Mouse (Mus musculus) right cerebral cortex, postnatal 10 days (tissue): Measurements from ENCODE around the gene Jup.

Experiments used
- DNase-seq, 2 experiments: peaks; one replicate each; pipeline ENCODE4 v3.0.0; 2021; ENCODE audit warnings: low spot score in 2 of 2

Jup gene

DNA sequence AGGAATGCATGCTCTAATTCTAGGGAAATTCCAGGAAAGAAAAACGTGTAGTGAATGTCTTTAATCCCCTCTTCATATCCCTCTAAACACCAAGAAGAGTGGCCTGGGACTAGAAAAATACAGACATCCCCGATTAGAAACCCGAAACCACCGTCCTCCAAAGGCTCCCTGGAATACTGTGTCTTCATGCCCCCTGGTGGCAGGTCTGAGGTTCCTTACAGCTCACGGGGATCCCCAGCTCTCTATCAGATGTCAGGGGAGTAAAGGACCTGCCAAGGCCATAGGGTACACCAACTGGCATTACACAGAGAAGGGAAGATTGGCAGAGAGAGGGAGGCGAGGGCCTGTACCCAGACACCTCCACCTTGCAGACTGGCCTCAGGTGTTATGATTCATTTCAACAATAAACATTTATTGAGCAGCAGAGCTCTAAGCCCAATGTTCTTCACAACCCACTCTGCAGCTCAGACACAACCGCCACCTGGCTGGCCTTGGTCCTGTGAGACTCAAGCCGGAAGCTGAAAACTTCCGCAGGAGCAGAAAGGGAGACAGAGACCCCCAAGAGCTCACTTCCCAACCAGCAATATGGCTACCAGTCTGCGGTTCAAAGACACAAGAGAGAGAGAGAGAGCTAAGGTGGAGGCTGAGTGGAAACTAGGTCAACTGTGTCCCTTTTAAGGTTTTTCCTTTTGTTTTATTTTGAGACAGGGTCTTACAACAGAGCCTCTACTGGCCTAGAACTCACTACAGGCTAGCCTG is 10.7 kb upstream of the Jup start:
- peak; percentile 67 to 76 for DNase-seq

GRCm38 (mm10) chr11:100406995-100407705 is 9.6 kb upstream of the Jup start:
- DNase-seq, result no peak

DNA sequence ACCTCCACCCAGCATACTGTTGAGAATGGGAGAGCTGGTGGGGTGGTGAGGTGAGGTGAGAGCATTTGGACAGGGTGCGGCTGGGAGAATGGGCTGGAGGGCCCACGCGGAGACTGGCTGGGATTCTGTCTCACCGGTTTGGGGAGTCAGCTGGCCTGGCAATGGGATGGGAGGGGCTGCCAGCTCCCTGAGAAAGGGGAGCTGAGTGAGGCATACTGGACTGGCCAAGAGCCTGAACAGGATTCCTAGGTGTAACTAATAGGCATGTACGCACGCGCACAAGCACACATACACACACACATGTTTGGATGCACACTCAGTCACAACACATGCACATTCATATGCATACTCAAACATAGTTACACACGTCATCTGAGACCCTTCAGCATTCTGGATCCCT is 8.7 kb upstream of the Jup start:
- no peak for DNase-seq

DNA sequence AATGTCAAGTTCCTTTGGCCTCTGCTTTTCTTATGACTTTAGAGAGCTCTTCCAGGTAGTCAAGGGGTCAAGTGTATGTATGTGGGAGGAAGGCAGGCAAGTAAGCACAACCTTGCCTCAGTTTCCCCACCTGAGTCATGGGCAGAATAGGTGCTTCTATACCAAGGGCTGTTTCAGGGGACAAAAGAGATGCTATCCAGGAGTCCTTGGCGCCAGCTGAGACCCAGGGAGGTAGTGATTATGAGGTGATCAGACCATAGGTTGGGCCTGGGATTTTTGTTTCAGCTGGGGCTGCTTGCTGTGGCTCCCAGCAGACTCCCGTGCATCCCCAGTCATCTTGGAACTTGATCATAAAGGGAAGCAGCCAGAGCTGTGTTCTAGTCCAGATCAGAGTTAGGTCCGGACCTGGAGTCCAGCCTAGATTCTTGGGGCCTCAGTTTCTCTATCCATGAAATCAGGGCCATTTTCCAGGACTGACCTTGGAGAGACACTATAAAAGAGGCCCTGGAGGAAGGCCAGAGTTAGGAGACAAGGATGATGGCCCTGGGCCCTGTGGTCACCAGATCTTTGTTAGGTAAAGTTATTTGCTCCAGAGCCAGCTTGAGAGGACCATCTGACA is 7.0 kb upstream of the Jup start:
- no peak for DNase-seq

- DNase-seq, result no peak
Observed at GRCm38 (mm10) chr11:100403445-100404134, 6.0 kb upstream of the Jup start.

- no peak for DNase-seq
Observed at GRCm38 (mm10) chr11:100402682-100403081, 5.1 kb upstream of the Jup start.

- DNase-seq, result no peak
Observed at GRCm38 (mm10) chr11:100402240-100402639, 4.7 kb upstream of the Jup start.

DNA sequence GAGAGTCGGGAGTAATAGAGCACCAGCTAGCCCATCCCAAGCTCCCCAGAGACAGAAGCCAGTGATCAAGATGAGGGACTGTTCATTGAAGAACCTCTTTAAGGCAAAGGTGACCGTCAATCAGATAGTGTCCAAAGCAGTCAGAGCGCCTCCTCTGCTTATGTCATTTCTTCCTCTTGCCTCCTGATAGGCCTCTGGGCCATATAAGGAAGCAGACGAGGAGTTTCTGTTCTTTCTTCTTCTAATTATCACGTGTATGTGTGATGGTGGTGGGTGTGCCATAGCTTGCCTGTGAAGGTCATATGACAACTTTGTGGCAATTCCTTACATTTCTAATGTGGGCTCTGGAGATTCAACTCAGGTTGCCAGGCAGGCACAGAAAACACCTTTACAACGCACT is 3.3 kb upstream of the Jup start:
- DNase-seq, result no peak

- DNase-seq, result no peak
Observed at GRCm38 (mm10) chr11:100399727-100400538, 2.4 kb upstream of the Jup start.

- DNase-seq, result no peak
Observed at GRCm38 (mm10) chr11:100399320-100399719, 1.8 kb upstream of the Jup start.

DNA sequence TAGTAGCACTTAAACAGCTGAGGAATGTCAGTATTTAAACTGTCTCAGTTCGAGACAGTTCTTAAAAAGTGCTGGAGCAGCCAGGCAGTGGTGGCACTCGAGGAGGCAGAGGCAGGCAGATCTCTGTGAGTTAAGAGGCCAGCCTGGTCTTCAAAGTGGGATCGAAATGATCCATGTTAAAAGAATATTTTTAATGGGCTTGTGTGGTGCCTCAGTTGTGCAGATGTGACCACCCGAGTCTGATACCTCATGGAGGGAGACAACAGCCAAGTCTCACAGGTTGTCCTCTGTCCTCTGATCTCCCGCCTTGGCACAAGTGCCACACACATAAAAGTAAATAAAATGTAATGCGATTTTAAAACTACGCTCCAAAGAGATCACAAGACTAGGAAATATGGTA is 954 bp upstream of the Jup start:
- DNase-seq, result no peak

GRCm38 (mm10) chr11:100396886-100397599 is 520 bp downstream of the Jup start:
- peak; percentile 44 to 52 for DNase-seq

DNA sequence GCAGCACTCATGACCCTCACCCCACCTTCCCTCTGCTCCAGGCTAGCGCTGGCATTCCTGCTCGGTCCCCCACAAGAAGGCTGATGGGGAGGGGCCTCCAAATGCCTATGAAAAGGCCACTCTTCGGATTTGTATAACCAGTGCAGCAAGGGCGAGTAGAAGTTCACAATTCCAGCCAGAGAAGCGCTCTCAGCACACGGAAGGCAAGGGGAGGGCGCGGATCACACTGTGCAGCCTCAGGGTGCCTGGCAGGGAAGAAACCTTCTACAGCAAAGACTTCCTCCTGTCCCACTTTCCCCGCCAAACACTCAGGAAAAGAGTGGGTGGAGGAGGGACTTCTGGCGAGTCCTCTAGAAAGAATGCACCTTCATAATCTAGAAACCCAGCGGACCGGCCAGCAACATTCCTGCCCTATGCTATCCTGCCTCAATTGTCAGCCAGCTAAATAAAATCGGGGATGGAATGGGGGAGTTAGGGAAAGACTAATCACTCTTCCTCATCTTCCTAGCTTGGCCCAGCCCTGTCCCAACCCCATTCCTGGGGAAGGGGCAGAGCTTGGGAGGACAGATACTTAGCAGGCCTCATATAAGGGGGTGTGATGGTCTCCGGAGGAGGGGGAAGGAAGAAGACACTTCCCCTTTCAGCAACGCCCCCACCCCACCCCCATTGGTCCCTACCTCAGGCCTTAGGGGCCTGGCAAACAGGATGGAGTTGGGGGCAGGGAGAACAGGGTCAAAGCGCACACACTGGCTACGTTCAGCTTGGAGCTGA is 1.5 kb downstream of the Jup start:
- DNase-seq, result peak in 1 of 2 experiments; percentile 55

GRCm38 (mm10) chr11:100395200-100395599 is 2.4 kb downstream of the Jup start:
- no peak for DNase-seq

- no peak for DNase-seq
Observed at GRCm38 (mm10) chr11:100394353-100395074, 3.0 kb downstream of the Jup start.

- peak in 1 of 2 experiments; percentile 25 for DNase-seq
Observed at GRCm38 (mm10) chr11:100393733-100394132, 3.8 kb downstream of the Jup start.

- DNase-seq, result no peak
Observed at GRCm38 (mm10) chr11:100392958-100393357, 4.6 kb downstream of the Jup start.

- DNase-seq, result no peak
Observed at GRCm38 (mm10) chr11:100391884-100392345, 5.6 kb downstream of the Jup start.
